Mouse (Mus musculus) intestine, embryonic 14.5 days (tissue): ENCODE measurements around the gene Ppp2r5a. TPM values are rescaled to one million over a fixed set of nuclear protein-coding genes. Genes with fewer than 3 reads are reported as not detected.

ENCODE experiments used
- ATAC-seq: fragments of 200-750 bp; cut with Nextera tagmentation; replicated peaks from 2 replicates; pipeline ENCODE4 v1.8.0; 2017; ENCODE audit warnings: low read depth, moderate number of reproducible peaks, moderate TSS enrichment, moderate library complexity; ENCODE audit not compliant: low FRiP score, low TSS enrichment
- DNase-seq: peaks from one replicate; pipeline ENCODE4 v3.0.0-alpha.2; 2018; ENCODE audit warnings: low spot score
- H3K27ac ChIP-seq: fragments of 300-500 bp; sonication (generic); 2 replicates; pipeline ENCODE4 v1.5.1; 2014; ENCODE audit warnings: low read depth, mild to moderate bottlenecking, control low read depth
- H3K27me3 ChIP-seq: fragments of 300-500 bp; sonication (generic); replicated peaks from 2 replicates; pipeline ENCODE4 v1.6.1; 2014; ENCODE audit warnings: low read length, control low read depth; ENCODE audit not compliant: control insufficient read depth, insufficient read depth
- H3K36me3 ChIP-seq: fragments of 300-500 bp; sonication (generic); 2 replicates; pipeline ENCODE4 v1.6.1; 2014; ENCODE audit warnings: low read length, control low read depth; ENCODE audit not compliant: control insufficient read depth, insufficient read depth
- H3K4me1 ChIP-seq: fragments of 300-500 bp; sonication (generic); replicated peaks from 2 replicates; pipeline ENCODE4 v1.6.1; 2014; ENCODE audit warnings: low read length, control low read depth, mixed read lengths; ENCODE audit not compliant: control insufficient read depth, insufficient read depth
- H3K4me2 ChIP-seq: fragments of 300-500 bp; sonication (generic); 2 replicates; pipeline ENCODE4 v1.6.1; 2014; ENCODE audit warnings: low read length
- H3K4me3 ChIP-seq: fragments of 300-500 bp; sonication (generic); 2 replicates; pipeline ENCODE4 v1.5.1; 2014; ENCODE audit warnings: low read depth, low read length, control low read depth, mixed read lengths
- H3K9ac ChIP-seq: fragments of 300-500 bp; sonication (generic); 2 replicates; pipeline ENCODE4 v1.6.1; 2014; ENCODE audit warnings: mild to moderate bottlenecking, low read length
- H3K9me3 ChIP-seq: fragments of 300-500 bp; sonication (generic); 2 replicates; pipeline ENCODE4 v1.6.1; 2016; ENCODE audit warnings: low read length, control low read depth; ENCODE audit not compliant: control insufficient read depth
- WGBS: fragments of 180-500 bp; shearing (Covaris S2); extraction: QIAGEN DNeasy Blood & Tissue Kit; methylation state at CpG from one replicate; pipeline ENCODE4 v1.1.7; 2014; 5-methylcytosine and 5-hydroxymethylcytosine counted together
- polyA plus RNA-seq: library from polyadenylated mRNA; unstranded; fragments of >200 nt; fragmentation: Nextera tagmentation; extraction: Ambion mirVana; gene quantifications from 2 replicates; pipeline ENCODE4 v1.2.1, GENCODE M21; 2014

Ppp2r5a gene
- polyA plus RNA-seq, 1 experiment from 2014 or later: 27.1 TPM

DNA sequence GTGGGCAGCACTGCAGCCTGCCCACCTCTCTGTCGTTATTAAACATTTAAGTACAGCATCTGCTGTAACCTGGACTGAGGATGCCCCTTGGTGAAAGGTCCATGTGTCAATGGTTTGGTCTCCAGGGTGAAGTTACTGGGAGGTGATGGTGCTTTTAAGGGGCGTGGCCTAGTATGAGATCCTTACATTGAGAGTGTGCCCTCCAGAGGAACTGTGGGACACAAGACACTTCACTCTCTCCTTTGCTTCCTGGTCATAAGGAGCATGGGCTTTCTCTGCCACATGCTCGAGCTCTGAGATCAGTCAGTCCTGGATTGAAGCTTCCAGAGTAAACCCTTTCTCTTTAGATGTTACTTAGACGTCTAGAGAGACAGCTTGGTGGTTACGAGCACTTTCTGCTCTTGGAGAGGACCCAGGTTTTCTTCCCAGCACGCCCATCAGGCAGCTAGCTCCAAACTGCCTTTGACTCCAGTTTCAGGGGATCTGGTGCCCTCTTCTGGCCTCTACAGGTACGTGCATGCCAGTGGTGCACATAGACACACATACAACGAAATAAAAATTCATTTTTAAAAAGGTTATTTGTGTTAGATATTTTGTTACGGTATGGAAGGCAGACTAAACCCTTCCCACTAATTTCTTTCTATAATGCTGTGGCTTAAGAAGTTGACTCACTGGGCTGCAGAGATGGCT lies 95.2 kb downstream of the Ppp2r5a start:
- WGBS: 88% methylated on average over 9 of the region's 9 CpGs
- Histone ChIP-seq H3K4me2 (no peak overlapping the region), H3K9ac (no peak overlapping the region), H3K36me3 (peaks cover 12% of the 10 kb centered on the region), H3K9me3 (no peaks in the 10 kb centered on the region), H3K27me3 (no peaks in the 10 kb centered on the region), H3K4me3 (no peak overlapping the region), H3K27ac (no peak overlapping the region), H3K4me1 (no peaks in the 10 kb centered on the region)
- no peak for ATAC-seq
- DNase-seq: no peak

DNA sequence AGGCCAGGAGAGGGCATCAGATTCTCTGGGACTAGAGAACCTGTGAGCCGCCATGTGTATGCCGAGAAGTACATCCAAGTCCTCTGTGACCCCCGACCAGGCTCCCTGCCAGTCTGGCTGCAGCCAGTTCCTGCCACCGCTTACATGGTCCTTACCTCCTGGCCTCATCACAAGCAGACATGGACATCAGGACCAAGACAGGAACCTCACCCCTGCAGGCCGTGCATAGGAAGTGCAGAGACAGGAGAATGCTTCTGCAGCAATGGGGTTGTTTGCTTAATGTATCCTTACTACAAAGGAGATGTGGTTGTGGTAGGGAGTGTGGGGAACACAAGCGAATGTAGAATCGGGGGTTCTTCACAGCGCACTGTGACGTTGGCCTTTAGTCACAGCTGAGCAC lies 96.8 kb downstream of the Ppp2r5a start:
- 86% methylated on average over 9 of the region's 9 CpGs for WGBS
- no peaks in the 10 kb centered on the region for H3K9me3 ChIP-seq
- no peaks in the 10 kb centered on the region for H3K4me1 ChIP-seq
- DNase-seq (no peak), ATAC-seq (no peak)
- H3K27me3 ChIP-seq: no peaks in the 10 kb centered on the region
- H3K4me2 ChIP-seq: no peak overlapping the region
- H3K27ac ChIP-seq: no peak overlapping the region
- H3K4me3 ChIP-seq: no peak overlapping the region
- no peak overlapping the region for H3K9ac ChIP-seq
- peaks cover 12% of the 10 kb centered on the region for H3K36me3 ChIP-seq

GRCm38 (mm10) chr1:191305610-191306009 lies 97.5 kb downstream of the Ppp2r5a start:
- DNase-seq (no peak), ATAC-seq (0 out of 2 replicates have a peak, but pooled peaks have one; percentile 29)
- no peak overlapping the region for H3K27ac ChIP-seq
- peaks cover 9% of the 10 kb centered on the region for H3K36me3 ChIP-seq
- H3K27me3 ChIP-seq: no peaks in the 10 kb centered on the region
- WGBS: 72% methylated on average over 7 of the region's 7 CpGs
- H3K9me3 ChIP-seq: no peaks in the 10 kb centered on the region
- H3K4me1 ChIP-seq: no peaks in the 10 kb centered on the region
- no peak overlapping the region for H3K9ac ChIP-seq
- H3K4me2 ChIP-seq: no peak overlapping the region
- no peak overlapping the region for H3K4me3 ChIP-seq

- H3K27ac ChIP-seq: no peak overlapping the region
- ATAC-seq (no peak), DNase-seq (no peak)
- no peaks in the 10 kb centered on the region for H3K9me3 ChIP-seq
- H3K4me1 ChIP-seq: no peaks in the 10 kb centered on the region
- no peak overlapping the region for H3K9ac ChIP-seq
- no peak overlapping the region for H3K4me3 ChIP-seq
- WGBS: 78% methylated on average over 6 of the region's 6 CpGs
- peaks cover 5% of the 10 kb centered on the region; the same call in 1 of the 2 replicates for H3K36me3 ChIP-seq
- H3K27me3 ChIP-seq: no peaks in the 10 kb centered on the region
- H3K4me2 ChIP-seq: no peak overlapping the region
Measured at GRCm38 (mm10) chr1:191304216-191304615, 98.9 kb downstream of the Ppp2r5a start.

GRCm38 (mm10) chr1:191303736-191304135 lies 99.3 kb downstream of the Ppp2r5a start:
- H3K36me3 ChIP-seq: 0 out of 2 replicates have a peak, but pooled peaks cover 5% of the 10 kb centered on the region
- H3K4me1 ChIP-seq: no peaks in the 10 kb centered on the region
- H3K9ac ChIP-seq: no peak overlapping the region
- DNase-seq (no peak), ATAC-seq (no peak)
- no peaks in the 10 kb centered on the region for H3K27me3 ChIP-seq
- 79% methylated on average over 3 of the region's 3 CpGs for WGBS
- no peak overlapping the region for H3K4me2 ChIP-seq
- no peak overlapping the region for H3K4me3 ChIP-seq
- no peak overlapping the region for H3K27ac ChIP-seq
- no peaks in the 10 kb centered on the region for H3K9me3 ChIP-seq

Other genes starting within 250 kb of the Ppp2r5a start
- gene Fam71a, start 238.5 kb downstream of the Ppp2r5a start, polyA plus RNA-seq: not detected in 2 replicates
- 4.4 and 4.9 TPM in 2 replicates for gene Atf3, start 185.2 kb downstream of the Ppp2r5a start, polyA plus RNA-seq
- gene Nenf, start 85.1 kb downstream of the Ppp2r5a start, polyA plus RNA-seq: 126 and 128 TPM in 2 replicates
- gene Tmem206, start 77.4 kb downstream of the Ppp2r5a start, polyA plus RNA-seq: 21.0 and 21.9 TPM in 2 replicates
- 53.0 and 59.2 TPM in 2 replicates for gene Dtl, start 172.3 kb upstream of the Ppp2r5a start, polyA plus RNA-seq
- 51.7 and 61.6 TPM in 2 replicates for gene Ints7, start 172.4 kb upstream of the Ppp2r5a start, polyA plus RNA-seq